Mouse (Mus musculus) liver, embryonic 14.5 days (tissue): Measurements from ENCODE around the gene Cox10.

Experiments used
- CTCF ChIP-seq: IDR thresholded peaks from 2 replicates; pipeline ENCODE4 v1.5.1; 2016; ENCODE audit warnings: antibody characterized with exemption, low read depth, control low read depth
- EP300 ChIP-seq: IDR thresholded peaks from 2 replicates; pipeline ENCODE4 v1.6.1; 2016; ENCODE audit warnings: antibody characterized with exemption, low read depth

DNA sequence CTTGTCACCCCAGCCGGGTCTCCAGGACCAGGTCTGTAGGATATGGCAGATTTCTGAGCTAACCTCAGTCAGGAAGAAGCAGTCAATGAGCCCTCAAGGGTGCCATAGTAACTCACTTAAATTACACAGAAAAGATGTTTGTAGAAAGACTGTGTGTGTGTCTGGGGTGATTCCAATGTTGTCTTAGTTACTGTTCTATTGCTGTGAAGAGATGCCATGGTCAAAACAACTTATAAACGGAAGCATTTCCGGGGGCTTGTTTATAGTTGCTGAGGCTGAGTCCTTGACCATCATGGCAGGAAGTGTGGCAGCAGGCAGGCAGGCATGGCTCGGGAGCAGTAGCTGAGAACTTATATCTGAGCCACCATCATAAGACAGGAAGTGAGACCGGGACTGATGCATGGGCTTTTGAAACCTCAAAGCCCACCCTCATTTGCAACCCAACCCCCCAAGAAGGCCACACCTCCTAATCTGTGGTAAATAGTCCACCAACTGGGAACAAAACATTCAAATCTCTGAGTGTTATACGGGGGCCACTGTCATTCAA is 94.6 kb downstream of the Cox10 start:
- TF ChIP-seq EP300 (no peak), CTCF (no peak)
